Mouse (Mus musculus): ENCODE data around the gene Pnpla8. TPM values are rescaled to one million over a fixed set of nuclear protein-coding genes. Genes with fewer than 3 reads are reported as not detected.
"Not testable (repeated sequence)": the region's sequence is repeated elsewhere in the genome, so short reads cannot be mapped to it uniquely, and the experiment has no call there.

Pnpla8 gene
- total RNA-seq (2021), result 100 to 1,000 TPM; 134 to 149 TPM
- long read RNA-seq, experiment 1, full-length matches to known transcripts, result 205 of 235 reads
- long read RNA-seq, experiment 1, partial matches to known transcripts, result 4 of 235 reads
- long read RNA-seq, experiment 1, other reads (novel, unspliced or antisense), result 26 of 235 reads
- long read RNA-seq, experiment 2, full-length matches to known transcripts, result 144 of 169 reads
- long read RNA-seq, experiment 2, partial matches to known transcripts, result 7 of 169 reads
- long read RNA-seq, experiment 2, other reads (novel, unspliced or antisense), result 18 of 169 reads

DNA sequence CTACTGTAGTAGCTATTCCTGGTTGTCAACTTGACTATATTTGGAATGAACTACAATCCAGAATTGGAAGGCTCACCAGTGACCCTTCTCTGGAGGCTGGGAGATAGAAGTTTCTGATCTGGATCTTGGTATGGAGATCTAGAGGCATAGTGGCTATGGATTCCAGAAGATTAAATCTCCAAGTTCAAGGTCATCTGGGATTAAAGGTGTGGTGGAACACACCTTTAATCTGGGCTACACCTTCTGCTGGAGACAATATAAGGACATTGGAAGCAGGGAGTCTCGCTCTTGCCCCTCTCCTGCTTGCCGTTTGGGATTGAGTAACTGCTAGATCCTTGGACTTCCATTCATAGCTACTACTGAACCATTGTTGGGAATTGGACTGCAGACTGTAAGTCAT lies at the start of gene Pnpla8:
TSS of gene Pnpla8 (plus strand) at position 301 of the 400 bp plus-strand sequence.
- peak within 1 kb of the TSS; percentile 51; the same call in 1 of the 2 replicates for H3K27ac ChIP-seq
- intact Hi-C loops (cut with DNase I), result loop anchor here (1.0 kb wide), 1 partner anchor 47 kb away; no protein-coding TSS in a partner anchor

DNA sequence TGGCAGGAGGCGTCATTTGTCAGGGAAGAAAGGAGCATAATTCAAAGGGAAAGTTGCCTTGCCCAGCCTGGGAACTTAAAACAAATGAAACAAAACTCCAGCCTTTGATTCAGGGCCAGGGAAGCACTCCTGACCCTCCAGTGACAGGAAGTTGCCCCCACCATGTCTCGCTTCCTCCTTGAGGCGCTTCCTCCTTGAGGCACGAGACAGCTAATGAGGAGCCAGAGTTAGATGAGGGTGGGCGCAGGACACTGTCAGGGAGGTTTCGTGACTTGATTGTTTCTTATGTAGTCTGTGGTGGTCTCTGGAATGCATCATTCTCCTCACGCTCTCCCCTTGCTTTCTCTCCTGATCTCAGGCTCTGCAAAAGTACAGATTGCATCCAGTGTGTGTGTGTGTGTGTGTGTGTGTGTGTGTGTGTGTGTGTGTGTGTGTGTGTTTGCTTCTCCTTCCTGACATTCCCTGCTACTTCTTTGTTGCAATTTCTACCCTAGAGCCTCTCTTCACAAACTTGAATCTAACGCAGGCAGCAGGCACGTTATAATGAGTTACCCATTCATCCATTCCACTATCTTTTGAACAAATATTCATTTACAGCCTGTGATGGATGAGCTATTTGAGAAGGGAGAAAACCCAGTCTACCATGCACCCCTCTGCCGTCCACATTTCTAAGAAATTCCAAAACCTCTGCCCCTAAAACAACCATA lies 44.7 kb upstream of the Pnpla8 start:
- no peak for TF ChIP-seq CTCF (IDR thresholded peaks at IDR 0.05)
- Histone ChIP-seq H3K27ac (no peak overlapping the region), H3K4me3 (no peak overlapping the region)
- intact Hi-C loops (cut with DNase I), result no loop called here
- DNase-seq (ENCODE audit: extremely low spot score in 1 of 2, low spot score in 2 of 2), result no peak

More for the DNA sequence above, at the start of gene Pnpla8:
- peak within 1 kb of the TSS; percentile 70 for H3K4me3 ChIP-seq
- not testable (repeated sequence) for DNase-seq (ENCODE audit: extremely low spot score in 1 of 2, low spot score in 2 of 2)

DNA sequence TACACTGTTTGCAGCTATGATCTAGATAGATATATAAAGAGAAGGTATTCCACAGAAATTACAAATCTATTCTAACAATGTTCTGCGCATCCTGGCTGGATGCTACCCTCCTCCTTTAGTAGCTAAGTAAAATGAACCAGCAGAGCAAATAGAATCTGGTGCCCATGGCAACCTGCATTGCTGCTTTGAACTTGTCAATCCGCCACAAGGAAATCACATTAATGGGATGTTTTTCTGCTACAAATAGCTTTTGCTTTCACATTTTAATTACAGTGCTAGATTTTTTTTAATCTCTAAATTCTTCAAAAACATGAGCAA lies 44.2 kb upstream of the Pnpla8 start:
- intact Hi-C loops (cut with DNase I), result no loop called here
- no peak overlapping the region for H3K27ac ChIP-seq
- TF ChIP-seq CTCF (IDR thresholded peaks at IDR 0.05), result no peak
- H3K4me3 ChIP-seq, result no peak overlapping the region
- no peak for DNase-seq (ENCODE audit: extremely low spot score in 1 of 2, low spot score in 2 of 2)

DNA sequence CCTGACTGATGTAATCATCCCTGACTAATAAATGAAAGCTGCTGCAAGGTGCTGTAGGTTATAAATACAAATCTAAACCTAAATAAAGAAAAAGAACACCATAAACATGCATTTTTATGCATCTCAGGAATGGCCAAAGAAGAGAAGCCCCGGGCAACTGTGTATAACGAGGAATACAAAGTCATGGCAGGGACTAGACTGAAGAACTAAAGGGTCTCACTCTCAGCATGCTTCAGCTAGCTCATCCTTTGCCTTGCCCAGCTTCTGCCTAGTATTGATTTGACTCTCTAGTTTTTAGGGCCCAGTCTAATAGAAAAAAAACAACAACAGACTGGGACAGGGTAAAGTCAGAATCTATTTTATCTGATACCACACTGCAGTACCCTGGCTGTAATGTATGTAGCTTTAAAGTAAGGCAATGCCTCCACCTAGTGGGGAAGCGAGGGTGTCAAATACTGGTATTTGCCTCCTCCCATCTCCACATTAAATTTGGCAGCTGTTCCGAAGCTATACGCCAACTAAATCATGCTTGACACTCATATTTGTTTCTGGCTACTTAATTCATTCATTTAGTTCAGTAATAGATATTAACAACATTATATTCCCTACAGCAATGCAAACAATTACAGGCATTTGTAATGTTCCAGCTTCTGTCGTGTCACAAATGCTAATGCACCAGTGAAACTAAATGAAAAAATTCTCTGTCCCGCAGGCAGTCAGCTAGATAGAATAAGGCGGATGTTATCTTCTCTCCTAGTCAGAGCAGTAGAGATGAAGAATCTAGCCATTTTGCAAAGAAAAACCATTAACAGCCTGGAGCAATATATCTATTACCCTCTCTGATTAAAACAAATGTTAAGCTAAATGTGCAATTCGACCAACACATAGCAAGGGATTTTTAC lies 39.8 kb upstream of the Pnpla8 start:
- Histone ChIP-seq H3K27ac (no peak overlapping the region), H3K4me3 (peak overlapping the region; percentile 39)
- intact Hi-C loops (cut with DNase I), result no loop called here
- peak; percentile 78 for TF ChIP-seq CTCF (IDR thresholded peaks at IDR 0.05)
- DNase-seq (ENCODE audit: extremely low spot score in 1 of 2, low spot score in 2 of 2), result peak; percentile 52 to 61

DNA sequence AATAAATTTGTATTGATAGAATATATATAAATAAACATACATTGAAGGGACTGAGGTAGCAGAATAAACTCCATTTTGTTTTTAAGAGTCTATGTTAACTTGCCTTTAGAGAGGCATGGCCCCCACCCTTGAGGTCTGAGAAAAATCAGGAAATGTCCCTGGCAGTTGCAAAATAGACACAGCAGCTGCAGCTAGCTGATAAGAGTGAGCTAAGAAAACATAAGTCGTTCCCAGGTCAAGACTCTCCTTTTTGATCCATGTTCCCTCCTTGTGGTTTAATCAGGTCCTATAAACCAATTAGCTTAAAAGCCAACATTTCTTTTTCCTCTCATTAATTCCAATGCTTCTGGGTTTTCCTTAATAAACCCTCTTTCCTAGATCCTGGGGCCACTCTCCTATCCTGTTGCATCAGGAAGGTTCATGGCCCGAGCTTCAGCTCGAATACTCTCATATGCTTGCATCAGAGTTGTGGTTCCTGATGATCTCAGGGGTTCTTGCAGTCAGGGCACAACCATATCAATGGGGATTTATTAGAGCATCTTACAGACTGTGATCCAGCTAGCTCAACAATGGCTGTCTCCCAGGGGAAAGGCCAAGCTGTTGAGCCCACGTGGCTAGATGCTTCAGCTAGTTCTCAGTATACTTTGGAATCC lies 23.2 kb upstream of the Pnpla8 start:
- H3K4me3 ChIP-seq, result no peak overlapping the region
- intact Hi-C loops (cut with DNase I), result no loop called here

DNA sequence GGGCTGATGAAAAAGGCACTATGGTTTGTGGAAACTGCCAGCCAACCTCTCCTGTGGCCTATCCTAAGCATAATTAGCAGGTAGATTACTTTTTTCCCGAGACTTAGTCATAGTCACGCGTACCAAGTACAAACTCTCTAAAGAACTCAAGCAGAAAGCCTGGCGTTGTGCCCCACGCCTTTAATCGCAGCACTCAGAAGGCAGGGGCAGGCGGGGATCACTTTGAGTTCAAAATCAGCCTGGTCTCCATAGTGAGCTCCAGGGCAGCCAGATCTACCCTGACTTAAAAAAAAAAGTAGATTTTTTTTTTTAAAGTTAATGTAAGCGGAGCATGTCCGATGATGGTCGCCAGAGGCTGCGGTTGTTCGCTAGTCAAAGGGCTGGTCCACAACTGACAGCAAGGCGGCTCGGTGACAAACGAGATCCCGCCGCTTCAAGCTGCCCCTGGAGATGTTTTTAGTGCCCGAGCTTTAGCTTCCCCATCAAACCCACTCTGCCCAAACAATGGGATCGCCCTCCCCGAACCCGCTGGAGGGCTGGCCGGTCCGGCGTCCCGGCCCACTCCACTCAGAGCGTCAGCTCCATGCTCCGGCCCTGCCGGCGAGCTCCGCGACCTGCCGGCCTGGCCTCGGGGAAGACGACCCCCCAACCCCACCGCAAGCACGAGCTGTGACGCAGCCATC lies 11.9 kb upstream of the Pnpla8 start:
- Histone ChIP-seq H3K4me3 (peak overlapping the region; percentile 99), H3K27ac (peak overlapping the region; percentile 92)
- peak in 1 of 2 experiments; percentile 26 for DNase-seq (ENCODE audit: extremely low spot score in 1 of 2, low spot score in 2 of 2)
- peak; percentile 11 for TF ChIP-seq CTCF (IDR thresholded peaks at IDR 0.05)
- intact Hi-C loops (cut with DNase I), result no loop called here

More for the DNA sequence above, 23.2 kb upstream of the Pnpla8 start:
- no peak for TF ChIP-seq CTCF (IDR thresholded peaks at IDR 0.05)
- DNase-seq (ENCODE audit: extremely low spot score in 1 of 2, low spot score in 2 of 2), result no peak
- H3K27ac ChIP-seq, result no peak overlapping the region

DNA sequence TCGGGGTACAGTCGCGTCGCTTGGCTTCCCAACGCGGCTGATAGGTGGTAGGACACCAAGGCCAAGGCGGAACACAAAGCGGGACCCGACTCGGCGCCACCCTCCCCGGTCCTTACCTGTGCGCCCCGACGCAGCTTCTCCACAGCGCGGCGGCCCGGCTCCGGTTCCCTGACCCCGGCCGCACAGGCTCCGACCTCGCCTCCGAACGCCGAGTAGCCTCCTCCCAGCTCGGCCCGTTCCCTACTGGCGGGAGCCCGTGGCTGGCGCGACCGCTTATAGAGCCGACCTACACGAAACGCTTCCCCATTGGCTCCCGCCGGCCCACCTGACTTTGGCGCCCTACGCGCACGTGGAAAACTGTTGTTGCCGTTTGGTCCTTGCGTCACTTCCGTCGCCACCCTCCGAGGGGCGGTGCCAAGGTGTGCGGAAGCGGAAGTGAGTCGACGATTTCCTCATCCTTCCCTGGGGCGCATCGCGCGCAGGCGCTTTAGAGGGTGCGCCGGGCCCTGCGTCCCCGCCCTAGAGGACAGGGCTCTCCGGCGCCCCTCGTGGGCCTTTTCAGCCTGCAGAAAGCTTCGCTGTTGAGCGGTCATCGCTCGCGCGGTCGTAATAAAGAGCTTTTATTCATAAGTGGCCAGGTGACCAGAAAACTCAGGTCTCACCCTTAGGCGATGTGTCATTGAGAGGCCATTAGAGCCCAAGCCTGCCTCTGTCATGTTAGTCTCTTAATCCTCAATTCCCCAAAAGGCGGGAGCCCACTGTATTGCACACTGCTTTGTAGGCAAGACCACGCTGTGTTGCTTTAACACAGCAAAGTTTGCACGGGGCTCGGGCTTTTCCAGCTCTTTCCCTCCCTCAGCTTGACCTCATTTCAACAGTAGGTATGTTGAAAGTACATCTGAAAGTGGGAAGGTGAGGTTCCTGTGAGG lies 11.1 kb upstream of the Pnpla8 start, which contains the start of gene Dnajb9:
TSS of gene Dnajb9 (minus strand) at position 503 of the 929 bp plus-strand sequence.
- intact Hi-C loops (cut with DNase I), result loop anchor here (1.0 to 10.0 kb wide), 2 partner anchors 59 to 335 kb away; no protein-coding TSS in a partner anchor
- Histone ChIP-seq H3K4me3 (peak within 1 kb of the TSS; percentile 99), H3K27ac (peak within 1 kb of the TSS; percentile 93)
- TF ChIP-seq CTCF (IDR thresholded peaks at IDR 0.05), result peak; percentile 92
- peak; percentile 100 for DNase-seq (ENCODE audit: extremely low spot score in 1 of 2, low spot score in 2 of 2)

DNA sequence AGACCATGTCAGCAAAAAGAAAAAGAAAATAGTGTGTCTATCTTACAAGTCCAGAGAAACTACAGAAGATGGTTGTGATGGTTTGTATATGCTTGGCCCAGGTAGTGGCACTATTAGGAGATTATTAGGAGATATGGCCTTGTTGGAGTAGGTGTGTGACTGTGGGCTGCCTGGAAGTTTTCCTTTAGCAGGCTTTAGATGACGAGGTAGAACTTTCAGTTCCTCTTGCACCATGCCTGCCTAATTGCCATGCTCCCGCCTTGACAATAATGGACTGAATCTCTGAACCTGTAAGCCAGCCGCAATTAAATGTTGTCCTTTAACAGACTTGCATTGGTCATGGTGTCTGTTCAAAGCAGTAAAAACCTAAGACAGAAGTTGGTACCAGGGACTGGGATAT lies 9.6 kb upstream of the Pnpla8 start:
- intact Hi-C loops (cut with DNase I), result loop anchor here (10.0 kb wide), 1 partner anchor 333 kb away; no protein-coding TSS in a partner anchor
- no peak overlapping the region for H3K27ac ChIP-seq
- no peak for TF ChIP-seq CTCF (IDR thresholded peaks at IDR 0.05)
- no peak for DNase-seq (ENCODE audit: extremely low spot score in 1 of 2, low spot score in 2 of 2)
- no peak overlapping the region for H3K4me3 ChIP-seq

DNA sequence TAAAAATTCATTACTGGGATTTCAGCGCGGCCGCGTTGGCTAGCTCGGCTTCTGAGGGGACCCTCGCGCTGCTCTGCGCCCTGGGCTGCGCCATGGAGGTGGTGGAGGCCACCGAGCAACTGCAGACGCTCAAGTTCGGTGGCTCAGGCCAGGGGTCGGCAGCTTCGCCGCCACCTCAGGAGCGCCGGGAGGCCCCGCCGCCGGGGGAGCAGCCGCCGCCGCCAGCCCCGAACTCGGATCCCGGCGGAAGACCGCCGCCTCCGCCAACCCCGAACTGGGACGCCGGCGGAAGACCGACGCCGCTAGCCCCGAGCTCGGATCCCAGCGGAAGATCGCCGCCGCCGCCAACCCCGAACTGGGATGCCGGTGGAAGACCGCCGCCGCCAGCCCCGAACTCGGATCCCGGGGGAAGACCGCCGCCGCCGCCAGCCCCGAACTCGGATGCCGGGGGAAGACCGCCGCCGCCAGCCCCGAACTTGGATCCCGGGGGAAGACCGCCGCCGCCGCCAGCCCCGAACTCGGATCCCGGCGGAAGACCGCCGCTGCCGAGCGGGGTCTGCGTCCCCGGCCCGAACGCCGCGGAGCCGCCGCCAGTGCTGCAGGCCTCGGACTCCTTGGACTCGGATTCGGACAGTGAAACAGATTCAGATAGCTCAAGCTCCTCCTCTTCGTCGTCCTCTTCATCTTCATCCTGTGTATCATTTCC lies 634 bp downstream of the Pnpla8 start:
- no peak for TF ChIP-seq CTCF (IDR thresholded peaks at IDR 0.05)
- peak; percentile 14 to 22 for DNase-seq (ENCODE audit: extremely low spot score in 1 of 2, low spot score in 2 of 2)
- Histone ChIP-seq H3K27ac (peak overlapping the region; percentile 51; the same call in 1 of the 2 replicates), H3K4me3 (peak overlapping the region; percentile 70)
- intact Hi-C loops (cut with DNase I), result loop anchor here (1.0 kb wide), 1 partner anchor 46 kb away; no protein-coding TSS in a partner anchor

Data from left cerebral cortex, adult 2 months (tissue).